Mouse (Mus musculus) kidney, postnatal 14 days (tissue): ENCODE measurements around the gene Gm10662.
"Not testable (repeated sequence)": the region's sequence is repeated elsewhere in the genome, so short reads cannot be mapped to it uniquely, and the experiment has no call there.

ENCODE experiments used
- DNase-seq: peaks from one replicate; pipeline ENCODE4 v3.0.0; 2022; ENCODE audit warnings: mixed read lengths

Gene Gm10662

DNA sequence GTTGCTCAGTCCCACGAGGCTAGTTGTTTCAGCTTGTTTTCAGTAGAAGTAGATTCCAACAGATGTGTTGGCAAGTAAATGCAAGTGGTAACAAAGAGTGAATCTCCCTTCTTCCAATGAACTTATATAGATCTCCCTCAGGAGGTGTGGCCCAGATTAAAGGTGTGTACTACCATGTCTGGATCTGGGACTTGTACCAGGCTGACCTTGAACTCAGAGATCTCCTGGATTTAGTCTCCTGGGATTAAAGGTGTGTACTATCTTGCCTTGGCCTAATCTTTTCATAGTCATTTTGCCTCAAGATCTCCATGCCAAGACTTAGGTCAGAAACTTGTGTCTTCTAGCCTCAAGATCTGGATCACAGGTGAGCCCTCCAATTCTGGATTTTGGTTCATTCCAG lies at the start of gene Gm10662:
TSS of gene Gm10662 (minus strand) at position 101 of the 400 bp plus-strand sequence.
- DNase-seq, result not testable (repeated sequence)

GRCm38 (mm10) chr7:23163505-23163904 lies 19.2 kb upstream of the Gm10662 start:
- not testable (repeated sequence) for DNase-seq
